12 mouse cellular contexts compared by ENCODE assay signal in genomic region chr14:19969011-19969521, GRCm38 (mm10). TPM values are rescaled to one million over a fixed set of nuclear protein-coding genes. Genes with fewer than 3 reads are reported as not detected.
DNase-seq lines count a peak whose midpoint lies in the region; ATAC-seq and TF ChIP-seq lines count a peak whose summit lies in the region.
"Had no signal": no experiment of that assay in that cellular context is flagged by ENCODE, and none has a peak within 500 bp of the region (broad histone marks: within the 10 kb centered on the region; RNA-seq: fewer than 3 reads in every experiment).

No protein-coding gene starts in this region.

- WGBS in thymus, adult 2 months = 14% methylated on average over 5 of the region's 5 CpGs
- WGBS in embryonic facial prominence, embryonic 15.5 days = 34% methylated on average over 5 of the region's 5 CpGs
- 61% methylated on average over 5 of the region's 5 CpGs for WGBS in small intestine, adult 2 months

- ATAC-seq in frontal cortex, adult (ENCODE audit: low TSS enrichment) = peak; percentile 56; the same call in 1 of the 2 replicates
- ATAC-seq in embryonic facial prominence, embryonic 15.5 days (ENCODE audit: insufficient number of reproducible peaks, low FRiP score, low TSS enrichment, low read depth) = no peak

- no peak for TF ChIP-seq CTCF in thymus, adult 2 months (IDR thresholded peaks at IDR 0.05; ENCODE audit: borderline replicate concordance, control insufficient read depth, extremely low read depth, insufficient read depth, low read length, poor library complexity)
- TF ChIP-seq CTCF in small intestine, adult 2 months (IDR thresholded peaks at IDR 0.05; ENCODE audit: extremely low read depth, insufficient read length, insufficient replicate concordance, low read depth, low read length) = no peak

- no peak overlapping the region for H3K4me2 ChIP-seq in embryonic facial prominence, embryonic 15.5 days (replicated peaks)
- H3K4me2 ChIP-seq: limb, embryonic 15.5 days had no signal

- peaks cover 8% of the 10 kb centered on the region for H3K4me1 ChIP-seq in thymus, adult 2 months (replicated peaks; ENCODE audit: control insufficient read depth, insufficient read depth, low read length)
- peaks cover 21% of the 10 kb centered on the region for H3K4me1 ChIP-seq in embryonic facial prominence, embryonic 15.5 days
- H3K4me1 ChIP-seq in small intestine, adult 2 months (ENCODE audit: control insufficient read depth, insufficient read depth, insufficient read length, low read length) = peaks cover 3% of the 10 kb centered on the region; the same call in 1 of the 2 replicates

- peak overlapping the region; percentile 73 for H3K27ac ChIP-seq in thymus, adult 2 months (ENCODE audit: control insufficient read depth, insufficient read depth, low read length)
- H3K27ac ChIP-seq in embryonic facial prominence, embryonic 15.5 days (replicated peaks) = 0 out of 2 replicates have a peak overlapping the region, but pooled peaks have one; percentile 28
- H3K27ac ChIP-seq in small intestine, adult 2 months (ENCODE audit: insufficient read depth, low read depth, low read length) = peak overlapping the region; percentile 67
- H3K27ac ChIP-seq: limb, embryonic 15.5 days had no signal

- H3K9me3 ChIP-seq in embryonic facial prominence, embryonic 15.5 days (replicated peaks) = no peaks in the 10 kb centered on the region
- H3K9me3 ChIP-seq: limb, embryonic 15.5 days had no signal

- DNase-seq in frontal cortex, postnatal 10 days (ENCODE audit: low spot score in 2 of 2) = no peak
- DNase-seq in thymus, adult 2 months = no peak
- no peak for DNase-seq in thymus, postnatal 36 days
- DNase-seq in c-Kit-positive CD71-positive TER-119-positive erythroid progenitor cells, embryonic 14.5 days (ENCODE audit: low spot score) = no peak
- DNase-seq in adrenal gland, postnatal 36 days = no peak
- DNase-seq: gastrocnemius, postnatal 36 days; kidney, adult 11 months; right cerebral cortex, postnatal 25 days had no signal

- no peak for TF ChIP-seq POLR2A in thymus, adult 2 months (IDR thresholded peaks at IDR 0.05; ENCODE audit: control insufficient read depth, extremely low read depth, insufficient read depth, low read length, poor library complexity)
- TF ChIP-seq POLR2A in small intestine, adult 2 months (IDR thresholded peaks at IDR 0.05; ENCODE audit: low read depth, low read length) = no peak

- no peak overlapping the region for H3K9ac ChIP-seq in embryonic facial prominence, embryonic 15.5 days
- H3K9ac ChIP-seq: limb, embryonic 15.5 days had no signal

- H3K27me3 ChIP-seq in thymus, adult 2 months (ENCODE audit: control insufficient read depth, insufficient read depth, low read length) = no peaks in the 10 kb centered on the region
- H3K27me3 ChIP-seq in embryonic facial prominence, embryonic 15.5 days = no peaks in the 10 kb centered on the region
- H3K27me3 ChIP-seq in small intestine, adult 2 months (ENCODE audit: control insufficient read depth, insufficient read depth, low read length) = no peaks in the 10 kb centered on the region
- H3K27me3 ChIP-seq: limb, embryonic 15.5 days had no signal

- no peaks in the 10 kb centered on the region for H3K36me3 ChIP-seq in thymus, adult 2 months (ENCODE audit: control insufficient read depth, insufficient read depth, low read length)
- no peaks in the 10 kb centered on the region for H3K36me3 ChIP-seq in embryonic facial prominence, embryonic 15.5 days
- no peaks in the 10 kb centered on the region for H3K36me3 ChIP-seq in small intestine, adult 2 months (ENCODE audit: control insufficient read depth, insufficient read depth, low read length)
- H3K36me3 ChIP-seq: limb, embryonic 15.5 days had no signal

- H3K4me3 ChIP-seq in thymus, adult 2 months (ENCODE audit: control insufficient read depth, insufficient read depth, low read length) = no peak overlapping the region
- no peak overlapping the region for H3K4me3 ChIP-seq in embryonic facial prominence, embryonic 15.5 days (replicated peaks)
- no peak overlapping the region for H3K4me3 ChIP-seq in small intestine, adult 2 months (ENCODE audit: low read depth, low read length)
- H3K4me3 ChIP-seq: limb, embryonic 15.5 days had no signal

RNA-seq across cellular contexts. Expression of gene Gng2, which starts 8.4 kb away (rescaled TPM):
- 12.3 and 14.0 TPM in 2 replicates for polyA plus RNA-seq in thymus, adult 2 months (2012; rRNA removed)
- 56.9 and 67.6 TPM in 2 replicates for polyA plus RNA-seq in embryonic facial prominence, embryonic 15.5 days (2015; fragmentation: Nextera tagmentation; extraction: Ambion mirVana)
- polyA plus RNA-seq in small intestine, adult 2 months (2012; rRNA removed) = 8.3 and 9.9 TPM in 2 replicates
- total RNA-seq in adrenal gland, postnatal 36 days (2021) = 10 to 100 TPM; 28.6 to 33.5 TPM
